Mouse (Mus musculus) olfactory bulb, adult 2 months (tissue): ENCODE data around the gene Pikfyve. TPM values are rescaled to one million over a fixed set of nuclear protein-coding genes. Genes with fewer than 3 reads are reported as not detected.

Experiments used
- H3K27ac ChIP-seq: fragments of 200-500 bp; 2 replicates; pipeline ENCODE4 v1.5.1; 2012; ENCODE audit warnings: low read depth, low read length; ENCODE audit not compliant: insufficient read depth
- H3K4me1 ChIP-seq: fragments of 200-500 bp; 2 replicates; pipeline ENCODE4 v1.6.1; 2012; ENCODE audit warnings: low read length; ENCODE audit not compliant: control insufficient read depth, insufficient read depth
- H3K4me3 ChIP-seq: fragments of 200-500 bp; 2 replicates; pipeline ENCODE4 v1.5.1; 2012; ENCODE audit warnings: mild to moderate bottlenecking, low read depth, low read length, moderate library complexity; ENCODE audit not compliant: insufficient read depth
- CTCF ChIP-seq: fragments of 200-500 bp; IDR thresholded peaks from 2 replicates; pipeline ENCODE4 v1.5.1; 2012; ENCODE audit warnings: low read depth, mild to moderate bottlenecking, low read length, moderate library complexity; ENCODE audit not compliant: insufficient read depth
- POLR2A ChIP-seq: fragments of 200-500 bp; IDR thresholded peaks from 2 replicates; pipeline ENCODE4 v1.6.1; 2012; ENCODE audit warnings: mild to moderate bottlenecking, low read depth, low read length, moderate library complexity; ENCODE audit not compliant: insufficient read depth
- WGBS: fragments of 180-500 bp; shearing (Covaris S2); methylation state at CpG from one replicate; pipeline ENCODE4 v1.1.7; 2018; 5-methylcytosine and 5-hydroxymethylcytosine counted together
- polyA plus RNA-seq: library from polyadenylated mRNA; stranded (reverse); fragments of >200 nt; gene quantifications from 2 replicates; pipeline ENCODE4 v1.2.4, GENCODE M21; 2012; ENCODE audit warnings: low replicate concordance; ENCODE audit not compliant: missing spikeins, insufficient read depth, insufficient read length

Pikfyve gene
- polyA plus RNA-seq, 1 experiment: not detected

GRCm38 (mm10) chr1:65167496-65167895 lies 19.0 kb upstream of the Pikfyve start:
- H3K4me3 ChIP-seq: no peak overlapping the region
- TF ChIP-seq CTCF (no peak), POLR2A (no peak)
- no peaks in the 10 kb centered on the region for H3K4me1 ChIP-seq
- H3K27ac ChIP-seq: no peak overlapping the region
- WGBS: 77% methylated on average over 1 of the region's 1 CpGs

- Histone ChIP-seq H3K4me3 (no peak overlapping the region), H3K4me1 (no peaks in the 10 kb centered on the region), H3K27ac (no peak overlapping the region)
- no peak for TF ChIP-seq CTCF
- no peak for TF ChIP-seq POLR2A
- WGBS: 91% methylated on average over 7 of the region's 7 CpGs
Measured at GRCm38 (mm10) chr1:65169536-65169935, 16.9 kb upstream of the Pikfyve start.

- Histone ChIP-seq H3K4me3 (no peak overlapping the region), H3K4me1 (no peaks in the 10 kb centered on the region), H3K27ac (no peak overlapping the region)
- WGBS: 90% methylated on average over 5 of the region's 5 CpGs
- TF ChIP-seq CTCF (no peak), POLR2A (no peak)
Measured at GRCm38 (mm10) chr1:65169947-65170346, 16.5 kb upstream of the Pikfyve start.

GRCm38 (mm10) chr1:65171579-65171978 lies 14.9 kb upstream of the Pikfyve start:
- Histone ChIP-seq H3K27ac (no peak overlapping the region), H3K4me3 (no peak overlapping the region), H3K4me1 (peaks cover 3% of the 10 kb centered on the region; the same call in 1 of the 2 replicates)
- 31% methylated on average over 4 of the region's 4 CpGs for WGBS
- TF ChIP-seq CTCF (no peak), POLR2A (no peak)

GRCm38 (mm10) chr1:65173716-65174115 lies 12.8 kb upstream of the Pikfyve start:
- 95% methylated on average over 2 of the region's 2 CpGs for WGBS
- peaks cover 5% of the 10 kb centered on the region; the same call in 1 of the 2 replicates for H3K4me1 ChIP-seq
- TF ChIP-seq POLR2A: no peak
- no peak for TF ChIP-seq CTCF
- no peak overlapping the region for H3K27ac ChIP-seq
- H3K4me3 ChIP-seq: no peak overlapping the region

GRCm38 (mm10) chr1:65176171-65176570 lies 10.3 kb upstream of the Pikfyve start:
- Histone ChIP-seq H3K4me1 (peaks cover 5% of the 10 kb centered on the region; the same call in 1 of the 2 replicates), H3K4me3 (no peak overlapping the region), H3K27ac (no peak overlapping the region)
- TF ChIP-seq CTCF (no peak), POLR2A (no peak)
- 77% methylated on average over 4 of the region's 4 CpGs for WGBS

DNA sequence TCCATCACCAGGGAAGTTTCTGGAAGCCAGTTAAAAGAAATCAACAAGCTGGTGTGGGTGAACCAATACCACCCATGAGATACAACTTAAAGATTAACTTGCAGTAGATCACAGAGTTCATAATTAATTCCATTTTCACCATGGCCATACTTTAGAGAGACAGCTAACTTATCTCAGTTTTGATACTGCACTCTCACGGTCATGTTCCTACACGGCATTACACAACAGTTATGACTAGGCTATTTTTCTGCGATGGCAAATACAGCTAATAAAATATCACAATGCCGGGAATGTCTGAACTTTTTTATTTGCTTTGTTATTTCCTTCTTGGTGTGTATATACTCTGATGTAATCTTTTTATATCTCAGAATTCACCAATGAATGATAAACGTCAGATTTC lies 9.6 kb upstream of the Pikfyve start:
- WGBS: 74% methylated on average over 5 of the region's 5 CpGs
- TF ChIP-seq CTCF: no peak
- no peak for TF ChIP-seq POLR2A
- Histone ChIP-seq H3K4me1 (peaks cover 5% of the 10 kb centered on the region; the same call in 1 of the 2 replicates), H3K27ac (no peak overlapping the region), H3K4me3 (no peak overlapping the region)

GRCm38 (mm10) chr1:65177452-65177851 lies 9.0 kb upstream of the Pikfyve start:
- 17% methylated on average over 3 of the region's 3 CpGs for WGBS
- no peak for TF ChIP-seq CTCF
- TF ChIP-seq POLR2A: no peak
- Histone ChIP-seq H3K4me3 (no peak overlapping the region), H3K4me1 (peaks cover 5% of the 10 kb centered on the region; the same call in 1 of the 2 replicates), H3K27ac (no peak overlapping the region)

- Histone ChIP-seq H3K4me3 (peak overlapping the region; percentile 91), H3K4me1 (peaks cover 5% of the 10 kb centered on the region; the same call in 1 of the 2 replicates), H3K27ac (peak overlapping the region; percentile 65)
- peak; percentile 76 for TF ChIP-seq CTCF
- TF ChIP-seq POLR2A: 0 out of 2 replicates have a peak, but pooled peaks have one; percentile 28
- 3% methylated on average over 27 of the region's 27 CpGs for WGBS
Measured at GRCm38 (mm10) chr1:65178126-65178901, 8.2 kb upstream of the Pikfyve start.
